Mouse (Mus musculus): Measurements from ENCODE around the gene Rhbdd3.

DNA sequence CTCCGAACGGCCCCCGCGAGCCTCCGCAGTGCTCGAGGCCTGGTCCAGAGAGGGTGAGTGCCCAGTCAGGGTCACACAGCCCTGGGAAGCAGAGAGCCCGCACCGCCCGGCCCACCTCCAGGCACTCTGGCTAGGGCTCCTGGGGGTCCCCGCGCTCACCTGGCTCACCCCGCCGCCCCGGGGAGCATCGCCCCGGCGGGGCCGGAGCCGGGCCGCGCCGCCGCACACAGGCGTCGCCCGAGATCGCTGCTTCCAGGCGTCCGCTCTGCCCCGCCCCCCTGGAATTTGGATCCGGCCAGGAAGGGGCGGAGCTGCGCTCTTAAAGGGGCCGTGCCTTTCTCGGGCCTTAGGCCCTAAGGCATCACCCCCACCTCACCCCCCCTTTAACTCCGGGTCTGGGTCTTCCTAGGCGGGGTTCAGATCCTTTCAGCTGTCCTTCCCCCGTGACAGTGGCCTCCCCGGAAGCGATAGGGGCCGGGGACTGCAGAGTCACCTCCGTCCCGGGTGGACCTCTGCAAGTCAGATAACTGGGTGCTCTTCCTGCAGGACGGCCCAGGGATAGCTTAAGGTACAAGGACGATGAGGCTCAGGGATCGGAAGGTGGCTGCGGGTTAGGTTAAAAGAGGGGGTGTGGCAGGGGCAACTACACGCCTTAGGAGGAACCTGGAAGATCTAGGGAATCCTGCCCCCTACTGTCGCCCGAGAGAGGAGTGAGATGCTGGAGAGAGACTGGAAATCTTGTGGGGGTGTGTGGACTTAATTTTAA, 33.5 kb upstream of the Rhbdd3 start, which contains the start of gene Gas2l1:
- no peak for TF ChIP-seq TBP (conservative IDR thresholded peaks at IDR 0.05; ENCODE audit: low read depth, low read length)
- peak; percentile 29 to 93; a peak in 3 of 4 replicates for TF ChIP-seq CTCF (conservative IDR thresholded peaks at IDR 0.05 in 1 of 2, IDR thresholded peaks at IDR 0.05 in 1 of 2; ENCODE audit: low read depth in 2 of 2, low read length in 2 of 2)
- TF ChIP-seq CHD1 (IDR thresholded peaks at IDR 0.05; ENCODE audit: low read depth, low read length) = no peak
- no peak for TF ChIP-seq ZNF384 (IDR thresholded peaks at IDR 0.05; ENCODE audit: low read depth, low read length)

Data from CH12.LX (cell line).